Mouse (Mus musculus): ENCODE data around the gene Galnt4. TPM values are rescaled to one million over a fixed set of nuclear protein-coding genes. Genes with fewer than 3 reads are reported as not detected.

The Galnt4 gene
- polyA plus RNA-seq, 1 experiment from 2014 or later, result 3.2 TPM

Other genes starting within 250 kb of the Galnt4 start
- 193 and 200 TPM in 2 replicates for gene Atp2b1, start 193.8 kb upstream of the Galnt4 start, polyA plus RNA-seq (2015; fragmentation: Nextera tagmentation; extraction: Ambion mirVana)
- 14.1 and 18.6 TPM in 2 replicates for gene Poc1b, start 1.1 kb upstream of the Galnt4 start, polyA plus RNA-seq (2015; fragmentation: Nextera tagmentation; extraction: Ambion mirVana)
- 0.18 TPM in 1 of 2 replicates, not detected in the other for gene Phxr2, start 18.2 kb downstream of the Galnt4 start, polyA plus RNA-seq (2015; fragmentation: Nextera tagmentation; extraction: Ambion mirVana)
- gene Dusp6, start 155.1 kb downstream of the Galnt4 start, polyA plus RNA-seq (2015; fragmentation: Nextera tagmentation; extraction: Ambion mirVana), result 37.0 and 44.1 TPM in 2 replicates

Measured in forebrain, embryonic 16.5 days (tissue).